Mouse (Mus musculus): Measurements from ENCODE around the gene Brca2.

- TF ChIP-seq CTCF (IDR thresholded peaks at IDR 0.05; ENCODE audit: low read depth) (no peak), EP300 (IDR thresholded peaks at IDR 0.05; ENCODE audit: low read depth) (no peak)
These were observed 54.4 kb downstream of the Brca2 start for GRCm38 (mm10) chr5:150576832-150577231.

Measured in heart, postnatal 0 days (tissue).